Mouse (Mus musculus): ENCODE data around the gene Arhgap25.
"Not testable (repeated sequence)": the region's sequence is repeated elsewhere in the genome, so short reads cannot be mapped to it uniquely, and the experiment has no call there.

Gene Arhgap25

GRCm38 (mm10) chr6:87504875-87505274, 28.2 kb downstream of the Arhgap25 start:
- no peak for DNase-seq (ENCODE audit: extremely low spot score, low spot score)

DNA sequence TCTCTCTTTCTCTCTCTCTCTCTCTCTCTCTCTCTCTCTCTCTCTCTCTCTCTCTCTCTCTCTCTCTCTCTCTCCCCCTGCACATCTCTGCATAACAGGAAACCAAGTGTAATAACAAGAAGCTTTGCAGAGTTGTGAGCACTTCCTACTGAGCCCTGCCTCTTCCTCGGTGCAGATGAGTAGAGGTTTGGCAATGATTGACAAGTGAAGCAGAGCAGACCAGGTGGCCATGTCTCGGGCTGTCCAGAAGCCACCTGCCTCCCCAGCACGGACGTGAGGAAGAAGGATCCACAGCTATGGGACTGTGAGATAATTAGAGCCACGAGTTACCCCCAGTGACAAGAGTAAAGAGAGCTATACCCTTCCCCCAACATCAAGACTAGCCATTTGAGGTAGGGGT, 29.1 kb downstream of the Arhgap25 start:
- no peak for DNase-seq (ENCODE audit: extremely low spot score, low spot score)

- DNase-seq (ENCODE audit: extremely low spot score, low spot score), result no peak
These were observed 29.5 kb downstream of the Arhgap25 start for GRCm38 (mm10) chr6:87503536-87503935.

- DNase-seq (ENCODE audit: extremely low spot score, low spot score), result no peak
These were observed 30.2 kb downstream of the Arhgap25 start for GRCm38 (mm10) chr6:87502831-87503286.

- no peak for DNase-seq (ENCODE audit: extremely low spot score, low spot score)
These were observed 30.6 kb downstream of the Arhgap25 start for GRCm38 (mm10) chr6:87502411-87502810.

GRCm38 (mm10) chr6:87500696-87501095, 32.4 kb downstream of the Arhgap25 start:
- no peak for DNase-seq (ENCODE audit: extremely low spot score, low spot score)

DNA sequence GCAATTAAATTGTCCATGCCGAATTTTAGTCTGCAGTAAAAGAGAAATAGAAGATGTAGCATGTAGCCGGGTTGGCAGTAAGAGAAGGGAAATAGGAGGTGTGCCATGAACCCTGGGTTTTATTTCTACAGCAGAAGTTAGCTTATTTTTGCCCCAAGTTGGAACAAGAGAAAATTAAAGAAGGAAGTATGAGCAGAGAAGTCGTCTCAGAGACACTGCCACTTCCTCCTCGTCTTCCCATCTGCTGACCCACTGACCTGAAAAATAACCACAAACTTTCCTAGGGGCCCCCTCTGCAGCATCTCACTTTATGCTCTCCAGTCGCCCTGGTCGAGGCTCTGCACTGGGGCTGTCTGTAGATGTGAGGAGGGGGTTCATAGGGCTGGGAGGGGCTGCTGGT, 33.3 kb downstream of the Arhgap25 start:
- DNase-seq (ENCODE audit: extremely low spot score, low spot score), result no peak

DNA sequence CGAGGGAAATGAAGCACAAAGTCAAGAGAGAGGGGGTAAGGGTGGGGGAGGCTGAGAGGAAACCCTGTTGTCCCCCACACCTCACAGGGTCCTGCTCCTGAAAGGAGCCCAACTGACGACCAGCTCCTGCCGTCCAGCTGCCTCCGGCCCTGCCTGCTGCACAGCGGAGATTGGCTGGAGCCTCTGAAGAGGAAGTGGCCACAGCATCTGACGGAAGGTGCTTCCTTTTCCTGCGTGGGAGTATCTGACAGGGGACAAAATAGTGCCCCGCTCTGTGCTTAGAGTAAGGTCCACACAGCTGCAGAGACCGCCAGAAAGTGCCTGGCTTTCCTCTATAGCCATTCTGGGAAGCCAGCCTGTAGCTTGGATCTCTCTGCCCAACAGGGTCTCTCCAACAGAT, 36.9 kb downstream of the Arhgap25 start:
- DNase-seq (ENCODE audit: extremely low spot score, low spot score), result no peak

- no peak for DNase-seq (ENCODE audit: extremely low spot score, low spot score)
These were observed 38.7 kb downstream of the Arhgap25 start for GRCm38 (mm10) chr6:87494339-87494738.

DNA sequence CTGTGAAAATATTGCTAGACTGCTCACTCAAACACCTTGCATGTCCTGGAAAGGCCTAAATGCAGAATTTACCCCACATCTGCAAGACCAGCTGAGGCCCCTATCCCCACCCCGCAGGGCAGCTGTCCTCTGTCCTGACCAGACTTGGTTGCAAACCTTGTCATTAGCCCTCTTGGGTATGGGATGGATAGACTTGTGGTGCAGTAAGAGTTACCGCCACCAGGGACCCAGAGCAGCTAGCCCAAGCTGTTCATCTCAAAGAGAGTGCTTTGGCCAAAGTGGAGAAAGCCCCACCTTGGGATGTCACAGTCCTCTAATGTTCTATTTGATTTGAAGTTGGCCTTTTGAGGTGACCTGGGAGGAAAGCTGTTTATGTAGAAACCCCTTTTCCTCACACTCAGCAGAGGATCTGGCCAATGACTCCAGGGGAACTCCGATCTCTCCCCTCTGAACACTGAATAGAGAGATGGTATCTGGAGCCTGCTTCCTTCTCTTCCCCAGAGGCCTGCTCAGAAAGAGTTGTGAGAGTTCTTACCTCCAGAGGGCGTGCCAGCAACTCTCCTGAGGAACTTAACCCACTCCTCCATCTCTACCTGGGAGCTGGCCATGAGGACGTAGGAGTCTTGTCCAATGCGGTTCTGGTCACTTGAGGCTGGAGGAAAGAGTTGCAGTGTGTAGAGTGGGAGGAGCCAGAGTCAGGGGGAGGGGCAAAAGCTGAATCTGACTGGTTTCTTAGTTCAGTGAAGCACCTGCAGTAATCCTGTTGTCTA, 45.2 kb downstream of the Arhgap25 start:
- no peak for DNase-seq (ENCODE audit: extremely low spot score, low spot score)

GRCm38 (mm10) chr6:87484806-87485205, 48.3 kb downstream of the Arhgap25 start:
- no peak for DNase-seq (ENCODE audit: extremely low spot score, low spot score)

DNA sequence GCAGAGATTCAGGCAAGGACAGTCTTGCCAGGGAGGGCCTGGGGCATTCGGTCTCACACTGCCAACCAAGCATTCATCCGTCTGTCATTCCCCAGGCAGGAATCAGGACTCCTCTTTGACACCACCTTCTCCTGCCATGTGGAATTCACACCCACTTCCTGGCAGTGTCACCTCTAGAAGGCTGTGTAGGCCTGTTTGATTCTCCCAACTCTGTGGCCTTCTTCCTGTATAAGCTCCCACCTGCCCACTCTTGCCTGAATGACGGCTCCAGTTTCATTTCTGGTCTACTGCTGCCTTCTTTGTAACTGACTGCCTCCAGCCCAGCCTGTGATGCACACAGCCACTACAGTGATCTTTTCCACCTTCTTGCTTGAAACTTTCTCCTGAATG, 49.2 kb downstream of the Arhgap25 start:
- no peak for DNase-seq (ENCODE audit: extremely low spot score, low spot score)

DNA sequence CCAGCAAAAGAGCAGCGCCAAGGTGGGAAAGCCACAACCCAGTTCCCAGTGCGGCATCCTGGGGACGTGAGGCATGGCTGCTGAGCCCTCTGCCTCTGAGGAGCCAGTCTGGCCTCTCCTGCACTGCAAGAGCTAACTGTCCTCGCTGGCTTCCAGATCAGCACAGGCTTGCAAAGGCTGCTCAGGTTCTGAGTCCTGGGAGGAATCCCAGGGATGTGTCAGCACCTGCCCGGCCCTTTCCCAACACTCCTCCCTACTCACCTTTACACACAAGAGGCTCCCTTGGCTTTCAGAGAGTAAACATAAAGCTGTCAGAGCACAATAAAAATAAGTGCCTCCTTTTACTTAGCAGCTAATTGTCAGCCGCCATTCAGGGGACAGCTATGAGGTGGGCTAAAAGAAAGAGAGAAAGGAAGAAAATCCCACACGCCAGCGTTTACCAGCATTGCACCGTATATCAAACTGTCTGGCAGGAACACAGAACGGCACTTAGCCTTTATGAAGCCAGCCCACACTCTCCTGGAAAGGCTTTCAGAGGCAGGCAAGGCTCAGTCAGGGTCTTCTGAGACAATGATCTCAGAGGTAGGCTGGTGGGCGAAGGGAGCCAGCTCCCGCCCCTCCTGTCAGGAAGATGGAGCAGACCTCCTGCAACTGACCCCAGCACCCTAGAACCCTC, 49.7 kb downstream of the Arhgap25 start:
- DNase-seq (ENCODE audit: extremely low spot score, low spot score), result no peak

- no peak for DNase-seq (ENCODE audit: extremely low spot score, low spot score)
These were observed 53.6 kb downstream of the Arhgap25 start for GRCm38 (mm10) chr6:87479291-87479999.

- no peak for DNase-seq (ENCODE audit: extremely low spot score, low spot score)
These were observed 54.2 kb downstream of the Arhgap25 start for GRCm38 (mm10) chr6:87478847-87479246.

DNA sequence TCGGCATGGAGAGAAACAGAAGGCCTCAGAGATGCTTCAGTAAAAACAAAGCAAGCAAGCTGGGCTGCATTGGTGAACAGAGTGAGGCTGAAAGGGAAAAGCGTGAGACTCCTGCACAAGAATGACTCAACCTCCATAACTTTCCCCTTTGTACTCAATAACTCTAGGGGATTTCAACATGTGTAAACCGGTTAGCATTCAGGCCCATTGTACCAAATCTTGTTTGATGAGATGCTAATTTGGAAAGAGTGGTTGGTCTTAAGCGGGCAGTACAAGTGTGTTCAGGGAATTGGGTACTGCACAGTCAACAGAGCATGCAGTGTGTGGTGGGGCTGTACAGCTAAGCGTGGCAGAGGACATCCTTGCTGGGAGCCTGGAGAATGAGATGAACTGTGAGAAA, 57.8 kb downstream of the Arhgap25 start:
- DNase-seq (ENCODE audit: extremely low spot score, low spot score), result no peak

- DNase-seq (ENCODE audit: extremely low spot score, low spot score), result not testable (repeated sequence)
These were observed 63.0 kb downstream of the Arhgap25 start for GRCm38 (mm10) chr6:87470098-87470497.

GRCm38 (mm10) chr6:87468372-87468771, 64.7 kb downstream of the Arhgap25 start:
- no peak for DNase-seq (ENCODE audit: extremely low spot score, low spot score)

DNA sequence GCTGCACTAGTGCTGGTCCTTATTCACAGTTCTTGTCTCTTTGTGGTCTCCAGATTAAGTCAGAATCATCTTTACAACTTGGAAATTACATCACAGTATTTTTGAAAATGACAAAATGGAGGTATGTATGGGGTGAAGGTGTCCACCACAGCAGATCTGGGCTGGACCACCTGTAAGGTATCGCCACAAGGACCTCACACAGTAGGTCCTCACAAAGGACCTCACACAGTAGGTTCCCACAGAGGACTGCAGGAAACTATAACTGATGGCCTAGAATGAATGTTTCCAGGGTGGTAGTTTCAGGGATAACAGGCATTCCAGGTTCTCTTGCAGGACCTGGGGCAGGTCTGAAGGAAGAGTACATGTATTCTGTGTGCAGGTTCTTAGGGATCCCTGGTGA, 65.7 kb downstream of the Arhgap25 start:
- DNase-seq (ENCODE audit: extremely low spot score, low spot score), result no peak

DNA sequence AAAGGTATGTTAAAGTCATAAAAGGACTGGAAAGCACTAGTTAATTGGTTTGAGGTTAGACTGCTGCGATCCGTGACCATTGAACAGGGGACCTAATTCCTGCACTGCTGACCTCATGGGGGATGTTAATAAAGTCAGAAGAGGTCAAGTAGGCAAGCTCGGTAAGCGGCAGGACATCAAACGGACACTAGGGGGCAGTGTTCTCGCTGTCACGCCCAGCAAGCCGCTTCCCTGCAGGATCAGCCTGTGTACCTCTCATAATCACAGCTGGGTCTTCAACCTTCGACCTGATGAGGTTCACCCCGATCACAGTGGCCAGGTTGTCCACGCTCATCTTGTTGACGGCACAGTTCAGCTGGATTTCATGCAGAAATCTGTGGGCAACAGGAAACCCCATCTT, 66.8 kb downstream of the Arhgap25 start:
- DNase-seq (ENCODE audit: extremely low spot score, low spot score), result peak; percentile 77

DNA sequence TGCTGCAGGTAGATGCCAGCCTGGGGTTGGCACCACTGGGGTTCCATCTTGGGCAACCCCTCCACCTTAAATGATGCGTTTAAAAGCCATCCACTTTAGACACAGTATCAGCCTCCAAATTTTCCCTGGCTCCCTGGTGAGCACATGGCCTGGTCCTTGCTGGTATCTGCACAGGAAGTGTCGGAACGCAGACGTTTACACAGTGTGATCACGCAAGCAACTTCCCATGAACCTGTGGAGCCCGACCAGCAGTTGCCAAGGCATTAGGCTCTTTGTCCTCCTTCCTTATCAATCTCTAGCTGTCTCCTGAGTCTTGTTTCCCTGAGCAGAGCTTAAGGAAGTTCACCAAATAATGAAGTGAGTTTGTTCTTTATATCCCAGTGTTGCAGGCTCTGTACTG, 77.6 kb downstream of the Arhgap25 start:
- DNase-seq (ENCODE audit: extremely low spot score, low spot score), result no peak

DNA sequence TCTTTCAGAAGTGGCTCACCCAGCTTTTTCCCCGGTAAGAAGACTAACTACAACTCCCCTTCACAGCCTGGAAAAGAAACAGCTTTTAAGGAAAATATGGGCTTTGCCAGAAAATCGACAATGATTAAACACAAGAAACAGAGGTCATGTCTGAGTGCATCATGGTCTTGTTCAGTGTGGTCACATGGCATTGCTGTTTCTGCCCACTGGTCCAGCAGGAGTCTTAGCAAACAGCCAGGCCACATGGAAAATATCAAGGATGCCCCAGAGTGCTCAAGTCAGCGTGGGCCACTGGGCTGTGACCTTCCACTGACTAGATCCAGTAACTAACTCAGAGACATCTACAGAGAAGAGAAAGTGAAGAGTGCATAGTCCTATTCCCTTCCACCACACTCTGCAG, 81.3 kb downstream of the Arhgap25 start:
- no peak for DNase-seq (ENCODE audit: extremely low spot score, low spot score)
